ENCODE assay signal across 8 mouse cellular contexts in the genomic region with DNA sequence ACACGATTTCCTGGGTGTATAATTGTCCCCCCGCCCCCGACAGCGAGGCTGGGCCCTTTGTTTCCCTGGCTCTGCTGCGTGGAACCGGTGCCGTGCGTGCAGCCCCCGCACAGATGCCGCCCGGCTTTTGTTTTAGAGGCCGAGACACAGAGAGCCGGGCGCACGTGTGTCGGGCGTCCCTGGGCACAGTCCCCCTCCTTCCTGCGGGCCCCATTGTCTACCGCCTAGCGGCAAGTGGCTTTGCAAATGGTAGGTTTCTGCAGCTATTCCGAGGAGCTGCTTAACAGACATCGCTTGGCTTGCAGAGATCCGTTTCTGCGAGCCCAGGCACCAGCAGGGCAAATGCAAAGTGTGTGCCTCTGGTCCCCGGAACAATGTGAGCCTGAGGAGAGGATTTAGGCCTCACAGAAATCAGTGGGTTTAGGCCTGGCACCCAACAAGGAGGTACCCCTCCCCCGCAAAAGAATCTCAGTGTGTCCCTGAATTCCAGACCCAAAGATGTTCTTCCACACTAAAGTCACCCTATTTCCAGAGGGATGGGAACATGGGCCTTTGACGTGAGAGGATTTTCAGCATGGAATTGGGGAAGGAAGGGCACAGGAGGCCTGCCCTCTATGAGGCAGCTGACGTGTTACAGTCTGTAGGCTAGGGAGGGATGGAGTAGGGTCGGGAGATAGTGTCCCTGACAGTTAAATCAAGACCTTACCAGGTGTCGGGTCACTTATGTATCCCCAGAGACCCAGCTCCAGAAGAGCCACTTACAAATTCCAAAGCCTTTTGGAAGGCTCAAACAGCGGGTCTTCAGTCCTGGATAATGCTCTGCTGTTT. TPM values are rescaled to one million over a fixed set of nuclear protein-coding genes. Genes with fewer than 3 reads are reported as not detected.
DNase-seq lines count a peak whose midpoint lies in the region; ATAC-seq and TF ChIP-seq lines count a peak whose summit lies in the region.

No protein-coding gene starts in this region.

- H3K36me3 ChIP-seq in intestine, embryonic 14.5 days (ENCODE audit: control insufficient read depth, insufficient read depth, low read length): no peaks in the 10 kb centered on the region
- H3K36me3 ChIP-seq in liver, embryonic 13.5 days: no peaks in the 10 kb centered on the region

- no peak overlapping the region for H3K27ac ChIP-seq in intestine, embryonic 14.5 days (ENCODE audit: low read depth)
- H3K27ac ChIP-seq in liver, embryonic 13.5 days: no peak overlapping the region

- WGBS in lung, adult 2 months: 21% methylated on average over 31 of the region's 31 CpGs
- 17% methylated on average over 31 of the region's 31 CpGs for WGBS in intestine, embryonic 14.5 days
- WGBS in liver, embryonic 13.5 days (ENCODE audit: insufficient replicate concordance): 13% methylated on average over 31 of the region's 31 CpGs

- H3K4me1 ChIP-seq in lung, adult 2 months (ENCODE audit: control insufficient read depth, insufficient read depth, low read length): no peaks in the 10 kb centered on the region
- no peaks in the 10 kb centered on the region for H3K4me1 ChIP-seq in intestine, embryonic 14.5 days (replicated peaks; ENCODE audit: control insufficient read depth, insufficient read depth, low read length)
- H3K4me1 ChIP-seq in liver, embryonic 13.5 days (replicated peaks): peaks cover 6% of the 10 kb centered on the region; the same call in 1 of the 2 replicates

- H3K27me3 ChIP-seq in intestine, embryonic 14.5 days (replicated peaks; ENCODE audit: control insufficient read depth, insufficient read depth, low read length): peaks cover 14% of the 10 kb centered on the region; the same call in 1 of the 2 replicates
- H3K27me3 ChIP-seq in liver, embryonic 13.5 days: peaks cover 30% of the 10 kb centered on the region

- TF ChIP-seq CTCF in lung, adult 2 months (IDR thresholded peaks at IDR 0.05; ENCODE audit: insufficient read depth, low read length): no peak

- peak; percentile 23 for DNase-seq in adrenal gland, adult 2 months
- DNase-seq in adrenal gland, postnatal 4 days (ENCODE audit: low spot score in 2 of 2): no peak
- DNase-seq in lung, postnatal 10 days: peak; percentile 25
- DNase-seq in lung, adult 2 months: no peak
- DNase-seq in intestine, embryonic 14.5 days (ENCODE audit: low spot score): peak; percentile 67
- no peak for DNase-seq in liver, embryonic 13.5 days
- DNase-seq in right cerebral cortex, adult 2 months (ENCODE audit: low spot score in 2 of 2): peak; percentile 57 to 63
- DNase-seq in yolk sac, embryonic 10.5 days (ENCODE audit: low spot score): no peak

- H3K9ac ChIP-seq in intestine, embryonic 14.5 days (ENCODE audit: low read length): peak overlapping the region; percentile 22; the same call in 1 of the 2 replicates
- no peak overlapping the region for H3K9ac ChIP-seq in liver, embryonic 13.5 days

- H3K4me3 ChIP-seq in lung, adult 2 months (replicated peaks; ENCODE audit: extremely low read depth, low read depth, low read length): no peak overlapping the region
- H3K4me3 ChIP-seq in intestine, embryonic 14.5 days (ENCODE audit: low read depth, low read length): peak overlapping the region; percentile 28
- H3K4me3 ChIP-seq in liver, embryonic 13.5 days (replicated peaks): peak overlapping the region; percentile 23; the same call in 1 of the 2 replicates

- no peaks in the 10 kb centered on the region for H3K9me3 ChIP-seq in intestine, embryonic 14.5 days (ENCODE audit: control insufficient read depth, low read length)
- no peaks in the 10 kb centered on the region for H3K9me3 ChIP-seq in liver, embryonic 13.5 days (replicated peaks)

- peak overlapping the region; percentile 50 for H3K4me2 ChIP-seq in intestine, embryonic 14.5 days (ENCODE audit: low read length)
- peak overlapping the region; percentile 49 for H3K4me2 ChIP-seq in liver, embryonic 13.5 days

- no peak for TF ChIP-seq POLR2A in lung, adult 2 months (IDR thresholded peaks at IDR 0.05; ENCODE audit: borderline replicate concordance, extremely low read depth, low read depth, low read length)

- peak; percentile 47; the same call in 1 of the 2 replicates for ATAC-seq in intestine, embryonic 14.5 days (replicated peaks; ENCODE audit: low FRiP score, low TSS enrichment, low read depth)
- ATAC-seq in liver, embryonic 13.5 days (ENCODE audit: low read depth): no peak

RNA-seq across cellular contexts. Expression of a gene that starts 8.5 kb away (rescaled TPM):
- 10 to 100 TPM; 37.8 to 40.5 TPM for total RNA-seq in adrenal gland, adult 2 months (2021)
- 18.5 and 18.7 TPM in 2 replicates for polyA plus RNA-seq in adrenal gland, adult 2 months (2012; rRNA removed)
- total RNA-seq in adrenal gland, postnatal 4 days (2021): 10 to 100 TPM; 22.0 to 36.5 TPM
- 12.2 and 16.4 TPM in 2 replicates for polyA plus RNA-seq in lung, adult 2 months (2012; rRNA removed)
- 13.3 and 13.7 TPM in 2 replicates for polyA plus RNA-seq in intestine, embryonic 14.5 days (2014; fragmentation: Nextera tagmentation; extraction: Ambion mirVana)
- polyA plus RNA-seq in liver, embryonic 13.5 days (2015; fragmentation: Nextera tagmentation; extraction: Ambion mirVana): 8.7 and 9.0 TPM in 2 replicates

RNA-seq across cellular contexts. Expression of a gene that starts 53.3 kb away (rescaled TPM):
- 1 to 10 TPM; 2.7 to 3.7 TPM for total RNA-seq in adrenal gland, adult 2 months (2021)
- polyA plus RNA-seq in adrenal gland, adult 2 months (2012; rRNA removed): 2.3 and 2.5 TPM in 2 replicates
- 1 to 10 TPM; 2.7 to 3.0 TPM for total RNA-seq in adrenal gland, postnatal 4 days (2021)
- 3.2 and 4.4 TPM in 2 replicates for polyA plus RNA-seq in lung, adult 2 months (2012; rRNA removed)
- 2.2 and 2.5 TPM in 2 replicates for polyA plus RNA-seq in intestine, embryonic 14.5 days (2014; fragmentation: Nextera tagmentation; extraction: Ambion mirVana)
- 0.44 and 0.46 TPM in 2 replicates for polyA plus RNA-seq in liver, embryonic 13.5 days (2015; fragmentation: Nextera tagmentation; extraction: Ambion mirVana)

Comparison
In these comparisons a context has a peak if more than half of its experiments do, and no peak if none do; other contexts are left out.
1. DNase-seq: peak in adrenal gland, adult 2 months (single experiment), lung, postnatal 10 days (single experiment), intestine, embryonic 14.5 days (single experiment) and right cerebral cortex, adult 2 months (2 of 2); none in adrenal gland, postnatal 4 days (0 of 2), lung, adult 2 months (single experiment), liver, embryonic 13.5 days (single experiment) and yolk sac, embryonic 10.5 days (single experiment).